Mouse (Mus musculus): ENCODE data around the gene Jam2.

- TF ChIP-seq CTCF (IDR thresholded peaks at IDR 0.05; ENCODE audit: borderline replicate concordance, control insufficient read depth, extremely low read depth, insufficient read depth, low read length, poor library complexity), result no peak
- TF ChIP-seq POLR2A (IDR thresholded peaks at IDR 0.05; ENCODE audit: control insufficient read depth, extremely low read depth, insufficient read depth, low read length, poor library complexity), result no peak
These were observed 40.6 kb downstream of the Jam2 start for GRCm38 (mm10) chr16:84814511-84814910.

All from thymus, adult 2 months (tissue).